Mouse (Mus musculus) heart, embryonic 16.5 days (tissue): ENCODE results near the gene Peli2. TPM values are rescaled to one million over a fixed set of nuclear protein-coding genes. Genes with fewer than 3 reads are reported as not detected.

ENCODE experiments used
- ATAC-seq: fragments of 200-750 bp; cut with Nextera tagmentation; replicated peaks from 2 replicates; pipeline ENCODE4 v1.8.0; 2017; ENCODE audit warnings: moderate number of reproducible peaks; ENCODE audit not compliant: insufficient read depth, low FRiP score; ENCODE audit errors: extremely low read depth
- H3K27ac ChIP-seq: fragments of 300-500 bp; sonication (generic); 2 replicates; pipeline ENCODE4 v1.5.1; 2014; ENCODE audit warnings: mild to moderate bottlenecking, low read length, control low read depth, moderate library complexity
- H3K27me3 ChIP-seq: fragments of 300-500 bp; sonication (generic); 2 replicates; pipeline ENCODE4 v1.6.1; 2014; ENCODE audit warnings: low read length, mixed read lengths; ENCODE audit not compliant: control insufficient read depth, insufficient read depth
- H3K36me3 ChIP-seq: fragments of 300-500 bp; sonication (generic); 2 replicates; pipeline ENCODE4 v1.6.1; 2014; ENCODE audit not compliant: control insufficient read depth, insufficient read depth
- H3K4me1 ChIP-seq: fragments of 300-500 bp; sonication (generic); 2 replicates; pipeline ENCODE4 v1.6.1; 2014; ENCODE audit warnings: low read length, mixed read lengths; ENCODE audit not compliant: control insufficient read depth, insufficient read depth
- H3K4me2 ChIP-seq: fragments of 300-500 bp; sonication (generic); 2 replicates; pipeline ENCODE4 v1.6.1; 2014; ENCODE audit warnings: low read depth, mild to moderate bottlenecking, control low read depth, low read length
- H3K4me3 ChIP-seq: fragments of 300-500 bp; sonication (generic); 2 replicates; pipeline ENCODE4 v1.5.1; 2014; ENCODE audit warnings: mild to moderate bottlenecking, control low read depth, low read length
- H3K9ac ChIP-seq: fragments of 300-500 bp; sonication (generic); 2 replicates; pipeline ENCODE4 v1.6.1; 2014; ENCODE audit warnings: low read length, control low read depth
- H3K9me3 ChIP-seq: fragments of 300-500 bp; sonication (generic); replicated peaks from 2 replicates; pipeline ENCODE4 v1.6.1; 2016; ENCODE audit warnings: low read length; ENCODE audit not compliant: control insufficient read depth
- WGBS: fragments of 180-500 bp; shearing (Covaris S2); extraction: QIAGEN DNeasy Blood & Tissue Kit; methylation state at CpG from one replicate; pipeline ENCODE4 v1.1.7; 2014; 5-methylcytosine and 5-hydroxymethylcytosine counted together
- polyA plus RNA-seq: library from polyadenylated mRNA; unstranded; fragments of >200 nt; fragmentation: Nextera tagmentation; extraction: Ambion mirVana; gene quantifications from 2 replicates; pipeline ENCODE4 v1.2.1, GENCODE M21; 2015

Peli2 gene
- polyA plus RNA-seq, 1 experiment from 2014 or later, result 2.6 TPM

GRCm38 (mm10) chr14:48169970-48170369 lies 49.3 kb downstream of the Peli2 start:
- no peak overlapping the region for H3K9ac ChIP-seq
- H3K4me2 ChIP-seq, result no peak overlapping the region
- WGBS, result 52% methylated on average over 7 of the region's 7 CpGs
- no peak overlapping the region for H3K4me3 ChIP-seq
- H3K27ac ChIP-seq, result no peak overlapping the region
- no peaks in the 10 kb centered on the region for H3K4me1 ChIP-seq
- no peak for ATAC-seq
- H3K9me3 ChIP-seq, result no peaks in the 10 kb centered on the region
- H3K36me3 ChIP-seq, result no peaks in the 10 kb centered on the region
- H3K27me3 ChIP-seq, result no peaks in the 10 kb centered on the region

GRCm38 (mm10) chr14:48171268-48171667 lies 50.6 kb downstream of the Peli2 start:
- Histone ChIP-seq H3K9me3 (no peaks in the 10 kb centered on the region), H3K9ac (no peak overlapping the region), H3K4me2 (no peak overlapping the region), H3K4me1 (no peaks in the 10 kb centered on the region), H3K4me3 (no peak overlapping the region), H3K27ac (no peak overlapping the region), H3K27me3 (no peaks in the 10 kb centered on the region), H3K36me3 (no peaks in the 10 kb centered on the region)
- WGBS, result 75% methylated on average over 12 of the region's 12 CpGs
- no peak for ATAC-seq

GRCm38 (mm10) chr14:48172026-48172425 lies 51.4 kb downstream of the Peli2 start:
- H3K9ac ChIP-seq, result no peak overlapping the region
- H3K9me3 ChIP-seq, result no peaks in the 10 kb centered on the region
- H3K4me2 ChIP-seq, result no peak overlapping the region
- no peaks in the 10 kb centered on the region for H3K27me3 ChIP-seq
- H3K4me1 ChIP-seq, result no peaks in the 10 kb centered on the region
- ATAC-seq, result no peak
- no peak overlapping the region for H3K4me3 ChIP-seq
- 41% methylated on average over 8 of the region's 8 CpGs for WGBS
- no peaks in the 10 kb centered on the region for H3K36me3 ChIP-seq
- no peak overlapping the region for H3K27ac ChIP-seq

- ATAC-seq, result no peak
- Histone ChIP-seq H3K27ac (no peak overlapping the region), H3K9ac (no peak overlapping the region), H3K36me3 (no peaks in the 10 kb centered on the region), H3K4me1 (no peaks in the 10 kb centered on the region), H3K4me2 (no peak overlapping the region), H3K4me3 (no peak overlapping the region), H3K27me3 (no peaks in the 10 kb centered on the region), H3K9me3 (no peaks in the 10 kb centered on the region)
- WGBS, result 82% methylated on average over 8 of the region's 8 CpGs
Observed at GRCm38 (mm10) chr14:48172876-48173275, 52.3 kb downstream of the Peli2 start.

- 78% methylated on average over 9 of the region's 9 CpGs for WGBS
- no peaks in the 10 kb centered on the region for H3K36me3 ChIP-seq
- no peaks in the 10 kb centered on the region for H3K27me3 ChIP-seq
- no peaks in the 10 kb centered on the region for H3K4me1 ChIP-seq
- no peak overlapping the region for H3K27ac ChIP-seq
- no peak for ATAC-seq
- no peaks in the 10 kb centered on the region for H3K9me3 ChIP-seq
- no peak overlapping the region for H3K9ac ChIP-seq
- no peak overlapping the region for H3K4me2 ChIP-seq
- no peak overlapping the region for H3K4me3 ChIP-seq
Observed at GRCm38 (mm10) chr14:48173840-48174239, 53.2 kb downstream of the Peli2 start.

GRCm38 (mm10) chr14:48174356-48174755 lies 53.7 kb downstream of the Peli2 start:
- H3K27ac ChIP-seq, result no peak overlapping the region
- 79% methylated on average over 4 of the region's 4 CpGs for WGBS
- no peak overlapping the region for H3K9ac ChIP-seq
- no peak for ATAC-seq
- no peak overlapping the region for H3K4me2 ChIP-seq
- no peaks in the 10 kb centered on the region for H3K27me3 ChIP-seq
- H3K4me1 ChIP-seq, result no peaks in the 10 kb centered on the region
- H3K4me3 ChIP-seq, result no peak overlapping the region
- no peaks in the 10 kb centered on the region for H3K9me3 ChIP-seq
- no peaks in the 10 kb centered on the region for H3K36me3 ChIP-seq

- 82% methylated on average over 8 of the region's 8 CpGs for WGBS
- Histone ChIP-seq H3K36me3 (no peaks in the 10 kb centered on the region), H3K9me3 (no peaks in the 10 kb centered on the region), H3K4me1 (no peaks in the 10 kb centered on the region), H3K9ac (no peak overlapping the region), H3K4me2 (no peak overlapping the region), H3K4me3 (no peak overlapping the region), H3K27ac (no peak overlapping the region), H3K27me3 (no peaks in the 10 kb centered on the region)
- ATAC-seq, result no peak
Observed at GRCm38 (mm10) chr14:48175115-48175514, 54.5 kb downstream of the Peli2 start.

GRCm38 (mm10) chr14:48178304-48178995 lies 57.8 kb downstream of the Peli2 start:
- no peak for ATAC-seq
- Histone ChIP-seq H3K9me3 (peaks cover 16% of the 10 kb centered on the region), H3K4me2 (no peak overlapping the region), H3K4me1 (no peaks in the 10 kb centered on the region), H3K27me3 (no peaks in the 10 kb centered on the region), H3K9ac (no peak overlapping the region), H3K27ac (no peak overlapping the region), H3K36me3 (peaks cover 4% of the 10 kb centered on the region; the same call in 1 of the 2 replicates), H3K4me3 (no peak overlapping the region)
- 67% methylated on average over 15 of the region's 15 CpGs for WGBS

GRCm38 (mm10) chr14:48179021-48179420 lies 58.4 kb downstream of the Peli2 start:
- Histone ChIP-seq H3K4me2 (no peak overlapping the region), H3K27ac (no peak overlapping the region), H3K9ac (no peak overlapping the region), H3K4me3 (no peak overlapping the region), H3K4me1 (no peaks in the 10 kb centered on the region), H3K9me3 (peaks cover 16% of the 10 kb centered on the region), H3K27me3 (no peaks in the 10 kb centered on the region), H3K36me3 (peaks cover 4% of the 10 kb centered on the region; the same call in 1 of the 2 replicates)
- WGBS, result 81% methylated on average over 8 of the region's 8 CpGs
- no peak for ATAC-seq
